Mouse (Mus musculus): ENCODE results near the gene Bach2. TPM values are rescaled to one million over a fixed set of nuclear protein-coding genes. Genes with fewer than 3 reads are reported as not detected.

Bach2 gene
- total RNA-seq, 2 experiments from 2014 or later: 20.8 to 25.8 TPM

- H3K27ac ChIP-seq: peak overlapping the region; percentile 65
Observed at GRCm38 (mm10) chr4:32562319-32563115, 323.9 kb downstream of the Bach2 start.

GRCm38 (mm10) chr4:32564416-32564815, 325.8 kb downstream of the Bach2 start:
- Histone ChIP-seq H3K27ac (no peak overlapping the region), H3K4me3 (no peak overlapping the region)
- intact Hi-C loops (cut with DNase I): no loop called here
- TF ChIP-seq CTCF (IDR thresholded peaks at IDR 0.05): no peak
- DNase-seq (ENCODE audit: extremely low spot score in 1 of 2, low spot score in 2 of 2): no peak

More at GRCm38 (mm10) chr4:32562319-32563115, 323.9 kb downstream of the Bach2 start:
- DNase-seq (ENCODE audit: extremely low spot score in 1 of 2, low spot score in 2 of 2): no peak
- H3K4me3 ChIP-seq: no peak overlapping the region
- intact Hi-C loops (cut with DNase I): no loop called here
- no peak for TF ChIP-seq CTCF (IDR thresholded peaks at IDR 0.05)

- intact Hi-C loops (cut with DNase I): no loop called here
- no peak overlapping the region for H3K4me3 ChIP-seq
- peak overlapping the region; percentile 50; the same call in 1 of the 2 replicates for H3K27ac ChIP-seq
- no peak for TF ChIP-seq CTCF (IDR thresholded peaks at IDR 0.05)
- DNase-seq (ENCODE audit: extremely low spot score in 1 of 2, low spot score in 2 of 2): no peak
Observed at GRCm38 (mm10) chr4:32564918-32565317, 326.3 kb downstream of the Bach2 start.

- TF ChIP-seq CTCF (IDR thresholded peaks at IDR 0.05): no peak
- Histone ChIP-seq H3K27ac (no peak overlapping the region; the same call in 1 of the 2 replicates), H3K4me3 (no peak overlapping the region)
- intact Hi-C loops (cut with DNase I): no loop called here
- DNase-seq (ENCODE audit: extremely low spot score in 1 of 2, low spot score in 2 of 2): no peak
Observed at GRCm38 (mm10) chr4:32569054-32569453, 330.4 kb downstream of the Bach2 start.

- peak; percentile 33 for TF ChIP-seq CTCF (IDR thresholded peaks at IDR 0.05)
- Histone ChIP-seq H3K27ac (peak overlapping the region; percentile 45), H3K4me3 (no peak overlapping the region)
- peak; percentile 49 to 53 for DNase-seq (ENCODE audit: extremely low spot score in 1 of 2, low spot score in 2 of 2)
- intact Hi-C loops (cut with DNase I): loop anchor here (5.0 kb wide), 3 partner anchors 328 to 598 kb away; no protein-coding TSS in a partner anchor
Observed at GRCm38 (mm10) chr4:32569995-32570938, 331.7 kb downstream of the Bach2 start.

GRCm38 (mm10) chr4:32570939-32571317, 332.3 kb downstream of the Bach2 start:
- H3K27ac ChIP-seq: peak overlapping the region; percentile 45; the same call in 1 of the 2 replicates
- no peak for TF ChIP-seq CTCF (IDR thresholded peaks at IDR 0.05)
- H3K4me3 ChIP-seq: no peak overlapping the region
- DNase-seq (ENCODE audit: extremely low spot score in 1 of 2, low spot score in 2 of 2): no peak
- intact Hi-C loops (cut with DNase I): loop anchor here (5.0 kb wide), 3 partner anchors 329 to 599 kb away; no protein-coding TSS in a partner anchor

GRCm38 (mm10) chr4:32571441-32571840, 332.8 kb downstream of the Bach2 start:
- DNase-seq (ENCODE audit: extremely low spot score in 1 of 2, low spot score in 2 of 2): no peak
- no peak for TF ChIP-seq CTCF (IDR thresholded peaks at IDR 0.05)
- intact Hi-C loops (cut with DNase I): loop anchor here (5.0 kb wide), 3 partner anchors 329 to 599 kb away; no protein-coding TSS in a partner anchor
- no peak overlapping the region; the same call in 1 of the 2 replicates for H3K27ac ChIP-seq
- no peak overlapping the region for H3K4me3 ChIP-seq

GRCm38 (mm10) chr4:32572118-32572517, 333.5 kb downstream of the Bach2 start:
- intact Hi-C loops (cut with DNase I): loop anchor here (1.0 to 5.0 kb wide), 4 partner anchors 330 to 600 kb away; no protein-coding TSS in a partner anchor
- H3K4me3 ChIP-seq: no peak overlapping the region
- H3K27ac ChIP-seq: no peak overlapping the region; the same call in 1 of the 2 replicates
- DNase-seq (ENCODE audit: extremely low spot score in 1 of 2, low spot score in 2 of 2): peak; percentile 38 to 42
- peak; percentile 76 for TF ChIP-seq CTCF (IDR thresholded peaks at IDR 0.05)

- Histone ChIP-seq H3K27ac (no peak overlapping the region), H3K4me3 (no peak overlapping the region)
- no peak for DNase-seq (ENCODE audit: extremely low spot score in 1 of 2, low spot score in 2 of 2)
- TF ChIP-seq CTCF (IDR thresholded peaks at IDR 0.05): no peak
- intact Hi-C loops (cut with DNase I): loop anchor here (5.0 kb wide), 3 partner anchors 331 to 601 kb away; no protein-coding TSS in a partner anchor
Observed at GRCm38 (mm10) chr4:32573586-32573985, 335.0 kb downstream of the Bach2 start.

- Histone ChIP-seq H3K4me3 (no peak overlapping the region), H3K27ac (no peak overlapping the region)
- TF ChIP-seq CTCF (IDR thresholded peaks at IDR 0.05): peak; percentile 28
- DNase-seq (ENCODE audit: extremely low spot score in 1 of 2, low spot score in 2 of 2): no peak
- intact Hi-C loops (cut with DNase I): loop anchor here (5.0 kb wide), 3 partner anchors 332 to 602 kb away; no protein-coding TSS in a partner anchor
Observed at GRCm38 (mm10) chr4:32574604-32575003, 336.0 kb downstream of the Bach2 start.

GRCm38 (mm10) chr4:32575165-32575564, 336.6 kb downstream of the Bach2 start:
- TF ChIP-seq CTCF (IDR thresholded peaks at IDR 0.05): no peak
- no peak overlapping the region for H3K4me3 ChIP-seq
- H3K27ac ChIP-seq: no peak overlapping the region
- intact Hi-C loops (cut with DNase I): no loop called here
- DNase-seq (ENCODE audit: extremely low spot score in 1 of 2, low spot score in 2 of 2): no peak
